Mouse (Mus musculus) hindbrain, postnatal 0 days (tissue): ENCODE data around the gene Ttc34. TPM values are rescaled to one million over a fixed set of nuclear protein-coding genes. Genes with fewer than 3 reads are reported as not detected.

Experiments
- ATAC-seq: fragments of 200-750 bp; cut with Nextera tagmentation; 2 replicates; pipeline ENCODE4 v1.8.0; 2017; ENCODE audit warnings: mild to moderate bottlenecking, moderate TSS enrichment, moderate library complexity
- DNase-seq: peaks from one replicate; pipeline ENCODE4 v3.0.0-alpha.2; 2015; ENCODE audit warnings: low spot score
- H3K27ac ChIP-seq: fragments of 300-500 bp; sonication (generic); 2 replicates; pipeline ENCODE4 v1.5.1; 2014; ENCODE audit warnings: mild to moderate bottlenecking
- H3K27me3 ChIP-seq: fragments of 300-500 bp; sonication (generic); 2 replicates; pipeline ENCODE4 v1.6.1; 2014; ENCODE audit warnings: low read length, mixed read lengths; ENCODE audit not compliant: insufficient read depth
- H3K36me3 ChIP-seq: fragments of 300-500 bp; sonication (generic); 2 replicates; pipeline ENCODE4 v1.6.1; 2014; ENCODE audit warnings: low read length, mixed read lengths; ENCODE audit not compliant: insufficient read depth
- H3K4me1 ChIP-seq: fragments of 300-500 bp; sonication (generic); 2 replicates; pipeline ENCODE4 v1.6.1; 2014; ENCODE audit warnings: antibody characterized with exemption, low read length, mixed read lengths; ENCODE audit not compliant: insufficient read depth
- H3K4me2 ChIP-seq: fragments of 300-500 bp; sonication (generic); 2 replicates; pipeline ENCODE4 v1.6.1; 2014; ENCODE audit warnings: low read depth, mild to moderate bottlenecking, low read length, moderate library complexity, mixed read lengths
- H3K4me3 ChIP-seq: fragments of 300-500 bp; sonication (generic); 2 replicates; pipeline ENCODE4 v1.5.1; 2014; ENCODE audit warnings: low read length
- H3K9ac ChIP-seq: fragments of 300-500 bp; sonication (generic); replicated peaks from 2 replicates; pipeline ENCODE4 v1.6.1; 2014; ENCODE audit warnings: mild to moderate bottlenecking, low read length, moderate library complexity, mixed read lengths
- H3K9me3 ChIP-seq: fragments of 300-500 bp; sonication (generic); 2 replicates; pipeline ENCODE4 v1.6.1; 2016; ENCODE audit warnings: low read length, mixed read lengths
- CTCF ChIP-seq: IDR thresholded peaks from 2 replicates; pipeline ENCODE4 v1.5.1; 2016; ENCODE audit warnings: antibody characterized with exemption, control low read depth, low read depth
- WGBS: fragments of 180-500 bp; shearing (Covaris S2); extraction: QIAGEN DNeasy Blood & Tissue Kit; methylation state at CpG from one replicate; pipeline ENCODE4 v1.1.7; 2014; 5-methylcytosine and 5-hydroxymethylcytosine counted together
- polyA plus RNA-seq: library from polyadenylated mRNA; unstranded; fragments of >200 nt; fragmentation: Nextera tagmentation; extraction: Ambion mirVana; gene quantifications from 2 replicates; pipeline ENCODE4 v1.2.1, GENCODE M21; 2015
- total RNA-seq: library from RNA; depleted of rRNA; stranded (reverse); fragments of >200 nt; gene quantifications from 2 replicates; pipeline ENCODE4 v1.2.3, GENCODE M21; 2014

The Ttc34 gene
- total and polyA plus RNA-seq, 2 experiments from 2014 or later, result 2.3 to 3.3 TPM

GRCm38 (mm10) chr4:154825662-154826061 lies 11.6 kb upstream of the Ttc34 start:
- WGBS, result 33% methylated on average over 6 of the region's 6 CpGs
- peak; percentile 99 for TF ChIP-seq CTCF
- Histone ChIP-seq H3K36me3 (no peaks in the 10 kb centered on the region), H3K4me2 (no peak overlapping the region), H3K9me3 (no peaks in the 10 kb centered on the region), H3K4me3 (no peak overlapping the region), H3K27me3 (no peaks in the 10 kb centered on the region), H3K27ac (no peak overlapping the region), H3K9ac (no peak overlapping the region), H3K4me1 (no peaks in the 10 kb centered on the region)
- DNase-seq (peak; percentile 82), ATAC-seq (peak; percentile 75; the same call in 1 of the 2 replicates)

- TF ChIP-seq CTCF, result no peak
- 55% methylated on average over 7 of the region's 7 CpGs for WGBS
- Histone ChIP-seq H3K9ac (no peak overlapping the region), H3K4me1 (no peaks in the 10 kb centered on the region), H3K27me3 (no peaks in the 10 kb centered on the region), H3K27ac (no peak overlapping the region), H3K4me3 (no peak overlapping the region), H3K4me2 (no peak overlapping the region), H3K36me3 (no peaks in the 10 kb centered on the region), H3K9me3 (no peaks in the 10 kb centered on the region)
- ATAC-seq, result no peak
- no peak for DNase-seq
Observed at GRCm38 (mm10) chr4:154826224-154826623, 11.0 kb upstream of the Ttc34 start.

- H3K4me2 ChIP-seq, result no peak overlapping the region
- no peak for ATAC-seq
- H3K4me3 ChIP-seq, result no peak overlapping the region
- H3K27ac ChIP-seq, result no peak overlapping the region
- peak; percentile 46 for DNase-seq
- WGBS, result 58% methylated on average over 7 of the region's 7 CpGs
- H3K36me3 ChIP-seq, result no peaks in the 10 kb centered on the region
- H3K9me3 ChIP-seq, result no peaks in the 10 kb centered on the region
- TF ChIP-seq CTCF, result no peak
- H3K27me3 ChIP-seq, result no peaks in the 10 kb centered on the region
- H3K9ac ChIP-seq, result no peak overlapping the region
- H3K4me1 ChIP-seq, result no peaks in the 10 kb centered on the region
Observed at GRCm38 (mm10) chr4:154827181-154827580, 10.1 kb upstream of the Ttc34 start.

- H3K4me1 ChIP-seq, result no peaks in the 10 kb centered on the region
- no peak overlapping the region for H3K27ac ChIP-seq
- no peaks in the 10 kb centered on the region for H3K27me3 ChIP-seq
- TF ChIP-seq CTCF, result no peak
- DNase-seq (no peak), ATAC-seq (no peak)
- 39% methylated on average over 10 of the region's 10 CpGs for WGBS
- no peaks in the 10 kb centered on the region for H3K9me3 ChIP-seq
- no peaks in the 10 kb centered on the region for H3K36me3 ChIP-seq
- no peak overlapping the region for H3K9ac ChIP-seq
- H3K4me2 ChIP-seq, result no peak overlapping the region
- H3K4me3 ChIP-seq, result no peak overlapping the region
Observed at GRCm38 (mm10) chr4:154827861-154828610, 9.2 kb upstream of the Ttc34 start.

- H3K27ac ChIP-seq, result no peak overlapping the region
- H3K4me1 ChIP-seq, result no peaks in the 10 kb centered on the region
- ATAC-seq, result no peak
- no peak for TF ChIP-seq CTCF
- H3K27me3 ChIP-seq, result no peaks in the 10 kb centered on the region
- H3K36me3 ChIP-seq, result no peaks in the 10 kb centered on the region
- WGBS, result 28% methylated on average over 9 of the region's 9 CpGs
- peak; percentile 23 for DNase-seq
- H3K4me2 ChIP-seq, result no peak overlapping the region
- H3K4me3 ChIP-seq, result no peak overlapping the region
- H3K9me3 ChIP-seq, result no peaks in the 10 kb centered on the region
- H3K9ac ChIP-seq, result no peak overlapping the region
Observed at GRCm38 (mm10) chr4:154831915-154832573, 5.2 kb upstream of the Ttc34 start.

- Histone ChIP-seq H3K27ac (no peak overlapping the region), H3K36me3 (no peaks in the 10 kb centered on the region), H3K9me3 (no peaks in the 10 kb centered on the region), H3K9ac (no peak overlapping the region), H3K4me1 (no peaks in the 10 kb centered on the region), H3K4me3 (no peak overlapping the region), H3K4me2 (no peak overlapping the region), H3K27me3 (no peaks in the 10 kb centered on the region)
- no peak for TF ChIP-seq CTCF
- DNase-seq (peak; percentile 18), ATAC-seq (peak; percentile 57; the same call in 1 of the 2 replicates)
- WGBS, result 69% methylated on average over 7 of the region's 7 CpGs
Observed at GRCm38 (mm10) chr4:154836183-154836915, 910 bp upstream of the Ttc34 start.
